Mouse (Mus musculus): ENCODE measurements at regions not wholly inside any gene's neighbourhood (a gene's known extent, or its start where the extent isn't known, plus 50 kb on each side); places are given as distances from the start of the nearest gene placed in this dataset.

GRCm38 (mm10) chr15:62221024-62221819 lies 1298.4 kb upstream of the A1bg start:
- DNase-seq (ENCODE audit: low read depth, low spot score), result no peak

- DNase-seq (ENCODE audit: low read depth, low spot score), result no peak
These were observed 1297.8 kb upstream of the A1bg start for GRCm38 (mm10) chr15:62220620-62221019.

GRCm38 (mm10) chr15:62219934-62220540 lies 1297.2 kb upstream of the A1bg start:
- no peak for DNase-seq (ENCODE audit: low read depth, low spot score)

GRCm38 (mm10) chr15:62218346-62219080 lies 1295.7 kb upstream of the A1bg start:
- DNase-seq (ENCODE audit: low read depth, low spot score), result no peak

- no peak for DNase-seq (ENCODE audit: low read depth, low spot score)
These were observed 1294.1 kb upstream of the A1bg start for GRCm38 (mm10) chr15:62216688-62217477.

GRCm38 (mm10) chr15:62215616-62216398 lies 1293.0 kb upstream of the A1bg start:
- no peak for DNase-seq (ENCODE audit: low read depth, low spot score)

GRCm38 (mm10) chr15:62214300-62214699 lies 1291.5 kb upstream of the A1bg start:
- DNase-seq (ENCODE audit: low read depth, low spot score), result no peak

GRCm38 (mm10) chr15:62212283-62212910 lies 1289.6 kb upstream of the A1bg start:
- DNase-seq (ENCODE audit: low read depth, low spot score), result no peak

GRCm38 (mm10) chr15:62209881-62210481 lies 1287.2 kb upstream of the A1bg start:
- no peak for DNase-seq (ENCODE audit: low read depth, low spot score)

- DNase-seq (ENCODE audit: low read depth, low spot score), result no peak
These were observed 1286.5 kb upstream of the A1bg start for GRCm38 (mm10) chr15:62209296-62209695.

GRCm38 (mm10) chr15:62206502-62206902 lies 1283.7 kb upstream of the A1bg start:
- DNase-seq (ENCODE audit: low read depth, low spot score), result no peak

GRCm38 (mm10) chr15:62203951-62204905 lies 1281.4 kb upstream of the A1bg start:
- DNase-seq (ENCODE audit: low read depth, low spot score), result peak; percentile 42

- DNase-seq (ENCODE audit: low read depth, low spot score), result no peak
These were observed 1280.1 kb upstream of the A1bg start for GRCm38 (mm10) chr15:62202781-62203375.

- no peak for DNase-seq (ENCODE audit: low read depth, low spot score)
These were observed 1275.9 kb upstream of the A1bg start for GRCm38 (mm10) chr15:62198721-62199120.

- DNase-seq (ENCODE audit: low read depth, low spot score), result no peak
These were observed 1275.4 kb upstream of the A1bg start for GRCm38 (mm10) chr15:62198194-62198593.

GRCm38 (mm10) chr15:62195440-62195839 lies 1272.6 kb upstream of the A1bg start:
- DNase-seq (ENCODE audit: low read depth, low spot score), result no peak

GRCm38 (mm10) chr15:62192706-62193105 lies 1269.9 kb upstream of the A1bg start:
- DNase-seq (ENCODE audit: low read depth, low spot score), result no peak

- no peak for DNase-seq (ENCODE audit: low read depth, low spot score)
These were observed 1268.8 kb upstream of the A1bg start for GRCm38 (mm10) chr15:62191641-62192040.

Data from R1 (cell line).